Mouse (Mus musculus) bone marrow, adult 2 months (tissue): ENCODE results near the gene Renbp. TPM values are rescaled to one million over a fixed set of nuclear protein-coding genes. Genes with fewer than 3 reads are reported as not detected.

Experiments
- H3K27ac ChIP-seq: fragments of 200-500 bp; 2 replicates; pipeline ENCODE4 v1.5.1; 2012; ENCODE audit warnings: low read depth, mild to moderate bottlenecking, control low read depth, inconsistent platforms, low read length; ENCODE audit not compliant: control insufficient read depth, poor library complexity, insufficient read depth
- H3K4me1 ChIP-seq: fragments of 200-500 bp; 2 replicates; pipeline ENCODE4 v1.6.1; 2011; ENCODE audit warnings: low read length; ENCODE audit not compliant: control insufficient read depth, insufficient read depth
- H3K4me3 ChIP-seq: fragments of 200-500 bp; replicated peaks from 2 replicates; pipeline ENCODE3; 2011; ENCODE audit warnings: mild to moderate bottlenecking, low read depth, low read length, control low read depth; ENCODE audit not compliant: control insufficient read depth
- CTCF ChIP-seq: fragments of 200-500 bp; IDR thresholded peaks from 2 replicates; pipeline ENCODE4 v1.5.1; 2011; ENCODE audit warnings: low read length, control low read depth; ENCODE audit not compliant: control insufficient read depth, insufficient read depth
- POLR2A ChIP-seq: fragments of 200-500 bp; IDR thresholded peaks from 2 replicates; pipeline ENCODE4 v1.6.1; 2011; ENCODE audit warnings: low read depth, mild to moderate bottlenecking, control low read depth, low read length, borderline replicate concordance; ENCODE audit not compliant: control insufficient read depth
- WGBS: fragments of 180-500 bp; shearing (Covaris S2); methylation state at CpG from one replicate; pipeline ENCODE4 v1.1.7; 2018; 5-methylcytosine and 5-hydroxymethylcytosine counted together
- polyA plus RNA-seq: library from polyadenylated mRNA; stranded (reverse); fragments of >200 nt; gene quantifications from 2 replicates; pipeline ENCODE4 v1.2.4, GENCODE M21; 2011; ENCODE audit warnings: low replicate concordance; ENCODE audit not compliant: missing spikeins, insufficient read depth, insufficient read length

Gene Renbp
- 30.7 and 48.6 TPM in 2 replicates for polyA plus RNA-seq

DNA sequence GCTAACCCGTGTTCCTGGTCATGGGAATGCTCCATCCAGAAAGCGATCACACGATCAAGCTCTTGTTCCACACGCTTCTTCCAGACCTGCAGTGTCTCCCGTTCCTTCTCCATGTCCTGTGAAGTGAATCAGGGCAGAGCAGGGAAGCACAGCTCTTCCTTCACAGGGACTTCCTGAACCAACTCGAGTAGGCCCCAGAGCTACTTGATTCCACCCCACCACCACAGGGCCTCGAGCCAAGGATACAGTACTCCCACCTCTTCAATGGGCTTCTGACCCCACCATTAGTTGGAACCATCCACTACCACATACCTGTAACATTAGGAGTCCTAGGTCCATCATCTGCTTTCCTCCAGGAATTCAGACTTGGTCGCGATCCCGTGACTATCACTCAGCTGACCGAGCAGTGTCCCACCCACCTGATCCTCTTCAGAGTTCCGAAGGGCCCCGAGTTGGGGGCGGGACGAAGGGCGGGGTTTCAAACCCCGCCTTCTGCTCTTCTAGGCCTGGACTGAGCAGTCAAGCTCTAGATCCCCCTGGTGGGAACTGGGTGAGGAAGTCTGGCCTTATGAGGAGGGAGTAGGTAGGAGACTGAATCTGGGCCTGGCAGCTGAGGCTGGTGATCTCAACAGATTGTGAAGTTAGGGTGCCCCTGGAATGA, at the start of gene Renbp:
Gene Renbp, minus strand, starts transcription at position 449 of the 661 bp plus-strand sequence.
- no peak for TF ChIP-seq CTCF
- no peak for TF ChIP-seq POLR2A
- WGBS: 27% methylated on average over 17 of the region's 17 CpGs
- Histone ChIP-seq H3K27ac (no peak within 1 kb of the TSS), H3K4me1 (no peaks in the 10 kb centered on the region), H3K4me3 (peak within 1 kb of the TSS; percentile 51)

DNA sequence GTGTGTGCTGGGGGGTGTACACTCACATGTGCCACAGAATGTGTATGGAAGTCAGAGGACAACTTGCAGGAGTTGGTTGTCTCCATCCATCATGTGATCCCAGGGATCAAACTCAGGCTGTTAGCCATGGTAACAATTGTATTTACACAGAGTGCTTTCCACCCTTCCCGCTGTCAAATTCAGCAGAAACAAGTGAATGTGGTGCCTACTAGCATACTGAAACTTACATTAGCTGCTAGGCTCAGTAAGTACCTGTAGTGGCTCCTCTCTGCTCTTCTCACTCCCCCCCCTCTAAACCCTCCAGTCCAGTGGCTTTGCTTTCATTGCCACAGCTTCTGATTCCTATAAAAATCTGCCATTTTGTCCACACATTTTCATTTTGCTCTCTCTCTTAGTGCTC, 47.1 kb upstream of the Renbp start:
- H3K27ac ChIP-seq: no peak overlapping the region
- H3K4me1 ChIP-seq: no peaks in the 10 kb centered on the region
- WGBS: 81% methylated on average over 1 of the region's 1 CpGs
- no peak overlapping the region for H3K4me3 ChIP-seq
- TF ChIP-seq CTCF (no peak), POLR2A (no peak)

DNA sequence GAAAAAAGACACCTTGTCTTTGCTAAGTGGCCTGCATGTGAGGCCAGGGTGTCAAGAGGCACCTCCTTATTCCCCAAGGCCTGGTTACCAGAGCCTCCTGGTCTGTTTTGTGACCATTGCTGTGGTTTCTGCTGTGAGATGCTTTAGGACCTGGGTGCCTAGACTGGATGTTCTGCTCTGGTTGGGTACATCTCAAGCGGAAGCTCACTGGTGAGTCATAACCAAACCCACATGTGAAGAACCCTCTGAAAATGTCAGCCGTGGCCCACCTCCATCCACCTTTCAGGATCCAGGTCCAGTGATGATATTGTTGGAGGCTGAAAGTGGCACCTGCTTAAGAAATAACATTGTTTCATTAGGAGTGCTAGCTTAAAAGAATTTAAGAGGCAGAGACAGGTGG, 45.6 kb upstream of the Renbp start:
- Histone ChIP-seq H3K4me1 (no peaks in the 10 kb centered on the region), H3K4me3 (no peak overlapping the region), H3K27ac (no peak overlapping the region)
- 90% methylated on average over 2 of the region's 2 CpGs for WGBS
- TF ChIP-seq CTCF (no peak), POLR2A (no peak)

DNA sequence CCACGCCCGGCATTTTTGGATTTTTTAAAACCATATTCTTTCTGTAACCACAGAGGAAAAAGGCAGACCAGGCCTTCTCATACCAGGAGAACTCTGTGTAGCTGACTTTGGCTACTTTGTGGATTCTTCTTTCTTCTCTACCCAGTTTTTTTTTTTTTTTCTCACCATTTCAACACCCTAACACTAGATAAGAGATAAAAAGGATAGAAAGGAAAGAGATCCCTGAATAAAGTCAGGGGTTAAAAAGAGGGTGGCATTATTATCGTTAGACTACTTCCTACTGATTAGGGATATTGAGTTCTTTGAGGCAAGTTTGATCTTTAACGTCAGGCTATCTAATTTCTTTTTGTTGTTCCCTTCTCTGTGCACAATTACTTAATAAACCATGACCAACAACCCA, 42.1 kb upstream of the Renbp start:
- WGBS: 65% methylated on average over 4 of the region's 4 CpGs
- TF ChIP-seq CTCF: no peak
- TF ChIP-seq POLR2A: no peak
- H3K27ac ChIP-seq: no peak overlapping the region

DNA sequence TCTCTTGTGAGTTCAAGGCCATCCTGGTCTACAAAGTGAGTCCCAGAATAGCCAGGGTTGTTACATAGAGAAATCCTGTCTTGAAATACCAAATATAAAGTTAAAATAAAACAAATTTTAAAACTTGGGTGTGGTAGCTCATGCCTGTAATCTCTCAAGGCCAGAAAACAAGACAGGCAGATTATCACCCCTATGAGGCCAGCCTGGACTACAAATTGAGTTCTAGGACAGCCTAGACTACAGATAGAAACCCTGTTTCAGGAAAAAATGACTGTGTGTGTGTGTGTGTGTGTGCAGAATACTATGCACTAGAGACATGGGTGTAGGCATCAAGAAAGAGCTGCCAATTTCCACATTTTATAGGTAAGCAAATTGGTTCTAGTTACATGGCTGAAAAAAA, 40.1 kb upstream of the Renbp start:
- TF ChIP-seq CTCF (no peak), POLR2A (no peak)

More for the DNA sequence above, 42.1 kb upstream of the Renbp start:
- H3K4me1 ChIP-seq: no peaks in the 10 kb centered on the region
- H3K4me3 ChIP-seq: no peak overlapping the region

DNA sequence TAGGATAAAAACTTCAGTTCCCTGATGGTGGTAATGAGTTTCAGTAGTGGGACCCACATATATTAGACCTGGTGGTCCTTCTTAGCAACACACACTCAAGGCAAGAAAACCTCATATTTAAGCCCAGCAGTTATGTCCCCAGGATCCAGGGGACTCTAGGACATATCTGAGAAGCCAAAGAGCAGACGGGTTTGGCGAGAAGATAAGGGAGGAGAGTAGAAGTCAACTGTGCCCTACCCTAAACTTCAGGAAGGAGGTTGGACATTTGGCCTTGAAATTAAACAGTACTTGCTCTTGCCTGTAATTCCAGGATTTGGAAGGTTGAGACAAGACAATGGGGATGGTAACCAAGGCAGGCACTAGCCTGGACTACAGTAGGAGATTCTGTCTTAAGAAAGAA, 39.1 kb upstream of the Renbp start:
- no peaks in the 10 kb centered on the region for H3K4me1 ChIP-seq
- no peak overlapping the region for H3K4me3 ChIP-seq
- peak overlapping the region; percentile 39; the same call in 1 of the 2 replicates for H3K27ac ChIP-seq
- TF ChIP-seq POLR2A (no peak), CTCF (no peak)
- 52% methylated on average over 2 of the region's 2 CpGs for WGBS

More for the DNA sequence above, 40.1 kb upstream of the Renbp start:
- no peak overlapping the region for H3K27ac ChIP-seq
- H3K4me3 ChIP-seq: no peak overlapping the region
- no peaks in the 10 kb centered on the region for H3K4me1 ChIP-seq

DNA sequence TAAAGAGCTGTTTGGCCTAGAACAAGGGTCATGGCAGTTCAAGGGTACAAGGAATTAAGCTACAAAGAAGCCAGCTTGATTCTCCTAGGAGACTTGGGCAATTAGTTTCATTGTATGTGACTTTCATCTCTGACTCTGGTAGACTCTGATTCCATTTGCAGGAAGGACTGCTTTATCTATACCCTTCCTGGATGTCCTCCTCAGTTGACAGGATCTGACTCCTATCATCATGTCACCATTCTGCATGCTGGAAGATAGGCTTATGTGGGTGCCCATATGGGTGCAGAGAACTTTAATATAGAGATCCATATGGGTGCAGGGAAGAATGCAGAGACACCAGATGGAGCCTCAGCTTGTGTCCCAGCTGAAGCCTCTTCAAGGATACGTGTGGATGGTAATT, 38.5 kb upstream of the Renbp start:
- TF ChIP-seq POLR2A (no peak), CTCF (no peak)
- peak overlapping the region; percentile 39; the same call in 1 of the 2 replicates for H3K27ac ChIP-seq
- H3K4me1 ChIP-seq: no peaks in the 10 kb centered on the region
- no peak overlapping the region for H3K4me3 ChIP-seq
- WGBS: 67% methylated on average over 1 of the region's 1 CpGs

DNA sequence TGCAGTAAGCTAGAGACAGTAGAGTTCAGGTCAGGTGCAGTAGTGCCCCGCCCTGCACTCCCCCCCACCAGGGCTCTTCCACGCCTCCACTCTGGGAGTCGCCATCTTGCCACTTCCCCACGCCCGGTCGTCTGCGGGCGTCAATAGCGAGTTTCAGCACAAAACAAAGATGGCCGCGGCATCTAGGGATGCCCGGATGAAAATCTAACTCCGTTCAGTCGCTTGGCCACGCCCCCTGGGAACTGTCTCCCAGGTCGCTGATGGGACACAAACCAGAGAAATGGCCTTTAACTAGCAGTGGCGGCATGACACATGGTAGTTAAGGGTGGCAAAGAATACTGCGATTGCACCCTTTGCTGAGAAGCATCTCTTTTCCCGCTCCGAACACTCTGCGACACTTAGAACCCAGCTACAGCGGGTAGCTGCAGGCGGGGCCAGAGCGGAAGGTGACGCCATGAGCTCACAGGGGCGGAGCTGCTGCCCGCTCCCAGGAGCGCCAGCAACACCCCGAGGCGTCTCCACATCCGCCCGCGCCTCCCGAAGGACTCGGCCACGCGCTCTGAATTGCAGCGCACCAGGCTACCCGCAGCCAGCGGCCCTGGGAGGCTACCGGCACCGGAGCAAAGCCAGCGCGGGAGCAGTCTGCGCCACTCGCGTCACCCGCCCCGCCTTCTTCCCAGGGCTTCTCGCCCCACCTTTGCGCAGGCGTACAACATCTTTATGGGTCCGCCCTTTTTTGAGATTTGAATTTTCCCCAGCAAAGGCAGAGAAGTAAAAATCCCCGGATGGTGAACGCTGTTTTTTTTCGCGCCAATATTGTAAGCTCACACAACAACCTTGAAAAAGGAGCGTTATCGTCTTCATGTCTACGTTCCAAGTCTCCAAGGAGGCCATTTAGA, 36.8 kb upstream of the Renbp start:
- TF ChIP-seq POLR2A (peak; percentile 70; the same call in 1 of the 2 replicates), CTCF (no peak)
- H3K4me3 ChIP-seq: peak overlapping the region; percentile 98
- H3K4me1 ChIP-seq: no peaks in the 10 kb centered on the region
- H3K27ac ChIP-seq: peak overlapping the region; percentile 100
- whole genome bisulfite sequencing: 13% methylated on average over 60 of the region's 60 CpGs
